Mouse (Mus musculus): ENCODE data around the gene Ank. TPM values are rescaled to one million over a fixed set of nuclear protein-coding genes. Genes with fewer than 3 reads are reported as not detected.

Ank gene
- polyA plus RNA-seq, 1 experiment from 2014 or later: 11.0 TPM

- DNase-seq (ENCODE audit: low spot score): no peak
- Histone ChIP-seq H3K9me3 (no peaks in the 10 kb centered on the region), H3K4me3 (no peak overlapping the region), H3K36me3 (peaks cover 74% of the 10 kb centered on the region), H3K27me3 (ENCODE audit: insufficient read depth, poor library complexity, severe bottlenecking) (no peaks in the 10 kb centered on the region), H3K4me1 (replicated peaks) (no peaks in the 10 kb centered on the region), H3K27ac (no peak overlapping the region)
- WGBS: 91% methylated on average over 6 of the region's 6 CpGs
Observed at GRCm38 (mm10) chr15:27618778-27619533, 152.5 kb downstream of the Ank start.

- Histone ChIP-seq H3K36me3 (peaks cover 67% of the 10 kb centered on the region), H3K9me3 (no peaks in the 10 kb centered on the region), H3K27me3 (ENCODE audit: insufficient read depth, poor library complexity, severe bottlenecking) (no peaks in the 10 kb centered on the region), H3K4me3 (no peak overlapping the region), H3K4me1 (replicated peaks) (no peaks in the 10 kb centered on the region), H3K27ac (no peak overlapping the region)
- DNase-seq (ENCODE audit: low spot score): no peak
- 89% methylated on average over 3 of the region's 3 CpGs for WGBS
Observed at GRCm38 (mm10) chr15:27619683-27620082, 153.2 kb downstream of the Ank start.

DNA sequence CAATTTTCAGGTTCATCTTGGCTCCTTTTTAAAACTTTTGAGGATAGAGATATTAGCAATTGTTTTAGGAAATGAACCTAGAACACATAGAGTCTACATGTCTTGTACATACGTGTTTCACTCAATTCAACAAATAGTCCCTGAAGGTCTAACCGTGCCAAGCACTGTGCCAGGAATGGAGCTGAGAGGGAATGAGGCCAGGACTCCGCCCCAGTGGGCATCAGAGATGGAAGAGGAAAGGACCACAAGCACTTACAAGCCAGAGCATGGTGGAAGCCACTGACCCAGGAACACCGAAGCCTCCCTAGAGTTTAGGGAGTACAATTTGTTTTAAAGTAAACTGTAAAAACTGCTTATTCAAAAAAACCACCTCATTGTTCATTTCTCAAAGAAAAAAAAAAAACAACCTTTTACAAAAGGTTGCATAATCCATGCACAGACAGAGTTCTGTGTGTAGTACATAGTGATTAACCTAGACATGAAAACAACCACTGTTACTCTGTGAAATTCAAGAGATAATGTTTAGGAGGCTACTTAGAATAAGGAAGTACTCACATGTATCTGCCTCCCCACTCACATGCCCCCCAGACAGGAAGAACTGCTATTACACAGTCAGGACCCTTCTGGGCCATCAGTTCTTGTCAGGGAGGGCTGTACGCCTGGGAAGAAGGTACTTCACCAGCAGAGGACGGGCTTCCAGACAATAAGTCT is 154.2 kb downstream of the Ank start:
- DNase-seq (ENCODE audit: low spot score): no peak
- no peaks in the 10 kb centered on the region for H3K27me3 ChIP-seq (ENCODE audit: insufficient read depth, poor library complexity, severe bottlenecking)
- no peak overlapping the region for H3K4me3 ChIP-seq
- H3K27ac ChIP-seq: no peak overlapping the region
- no peaks in the 10 kb centered on the region for H3K9me3 ChIP-seq
- 87% methylated on average over 6 of the region's 6 CpGs for WGBS
- H3K4me1 ChIP-seq (replicated peaks): no peaks in the 10 kb centered on the region
- H3K36me3 ChIP-seq: peaks cover 64% of the 10 kb centered on the region

- no peak for DNase-seq (ENCODE audit: low spot score)
- Histone ChIP-seq H3K9me3 (no peaks in the 10 kb centered on the region), H3K4me3 (no peak overlapping the region), H3K27ac (no peak overlapping the region), H3K27me3 (ENCODE audit: insufficient read depth, poor library complexity, severe bottlenecking) (no peaks in the 10 kb centered on the region), H3K4me1 (replicated peaks) (no peaks in the 10 kb centered on the region), H3K36me3 (peaks cover 57% of the 10 kb centered on the region)
- WGBS: 90% methylated on average over 6 of the region's 6 CpGs
Observed at GRCm38 (mm10) chr15:27623286-27623685, 156.8 kb downstream of the Ank start.

- H3K27ac ChIP-seq: no peak overlapping the region
- H3K4me3 ChIP-seq: no peak overlapping the region
- WGBS: 92% methylated on average over 13 of the region's 13 CpGs
- H3K36me3 ChIP-seq: peaks cover 43% of the 10 kb centered on the region
- H3K9me3 ChIP-seq: no peaks in the 10 kb centered on the region
- DNase-seq (ENCODE audit: low spot score): no peak
- peaks cover 15% of the 10 kb centered on the region for H3K4me1 ChIP-seq (replicated peaks)
- H3K27me3 ChIP-seq (ENCODE audit: insufficient read depth, poor library complexity, severe bottlenecking): no peaks in the 10 kb centered on the region
Observed at GRCm38 (mm10) chr15:27625014-27625889, 158.8 kb downstream of the Ank start.

GRCm38 (mm10) chr15:27625890-27626255 is 159.4 kb downstream of the Ank start:
- peaks cover 20% of the 10 kb centered on the region for H3K4me1 ChIP-seq (replicated peaks)
- no peaks in the 10 kb centered on the region for H3K9me3 ChIP-seq
- H3K4me3 ChIP-seq: no peak overlapping the region
- H3K27me3 ChIP-seq (ENCODE audit: insufficient read depth, poor library complexity, severe bottlenecking): no peaks in the 10 kb centered on the region
- WGBS: 90% methylated on average over 10 of the region's 10 CpGs
- peaks cover 42% of the 10 kb centered on the region for H3K36me3 ChIP-seq
- no peak overlapping the region for H3K27ac ChIP-seq
- no peak for DNase-seq (ENCODE audit: low spot score)

- Histone ChIP-seq H3K36me3 (peaks cover 37% of the 10 kb centered on the region), H3K4me1 (replicated peaks) (peaks cover 24% of the 10 kb centered on the region), H3K9me3 (no peaks in the 10 kb centered on the region), H3K27ac (no peak overlapping the region), H3K4me3 (no peak overlapping the region), H3K27me3 (ENCODE audit: insufficient read depth, poor library complexity, severe bottlenecking) (no peaks in the 10 kb centered on the region)
- DNase-seq (ENCODE audit: low spot score): no peak
- 95% methylated on average over 1 of the region's 1 CpGs for WGBS
Observed at GRCm38 (mm10) chr15:27626314-27626713, 159.8 kb downstream of the Ank start.

DNA sequence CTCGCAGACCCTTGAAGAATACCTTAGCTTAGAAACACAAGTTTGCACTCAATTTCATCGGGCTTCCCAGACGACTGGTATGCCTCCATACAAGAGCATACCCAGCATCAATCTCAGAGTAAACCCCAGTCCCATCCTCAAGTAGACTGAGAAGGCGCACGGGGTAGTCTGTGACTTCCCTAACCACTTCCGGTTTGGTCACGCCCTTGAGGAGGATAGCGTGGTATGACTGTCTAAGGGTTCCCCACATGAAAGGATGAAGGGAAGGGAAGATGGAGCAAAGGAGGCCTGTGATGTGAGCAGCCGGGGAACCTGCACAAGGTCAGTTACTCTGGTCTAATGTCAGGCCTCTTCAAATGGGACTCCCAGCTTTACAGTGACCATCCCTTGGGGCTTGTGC is 161.3 kb downstream of the Ank start:
- Histone ChIP-seq H3K27me3 (ENCODE audit: insufficient read depth, poor library complexity, severe bottlenecking) (no peaks in the 10 kb centered on the region), H3K4me1 (replicated peaks) (peaks cover 24% of the 10 kb centered on the region), H3K27ac (no peak overlapping the region), H3K4me3 (no peak overlapping the region), H3K9me3 (no peaks in the 10 kb centered on the region), H3K36me3 (peaks cover 26% of the 10 kb centered on the region)
- 93% methylated on average over 9 of the region's 9 CpGs for WGBS
- DNase-seq (ENCODE audit: low spot score): no peak

GRCm38 (mm10) chr15:27629046-27629445 is 162.6 kb downstream of the Ank start:
- 81% methylated on average over 4 of the region's 4 CpGs for WGBS
- peaks cover 21% of the 10 kb centered on the region for H3K36me3 ChIP-seq
- H3K4me1 ChIP-seq (replicated peaks): peaks cover 24% of the 10 kb centered on the region
- no peak for DNase-seq (ENCODE audit: low spot score)
- peak overlapping the region; percentile 82 for H3K4me3 ChIP-seq
- no peaks in the 10 kb centered on the region for H3K27me3 ChIP-seq (ENCODE audit: insufficient read depth, poor library complexity, severe bottlenecking)
- no peak overlapping the region for H3K27ac ChIP-seq
- no peaks in the 10 kb centered on the region for H3K9me3 ChIP-seq

DNA sequence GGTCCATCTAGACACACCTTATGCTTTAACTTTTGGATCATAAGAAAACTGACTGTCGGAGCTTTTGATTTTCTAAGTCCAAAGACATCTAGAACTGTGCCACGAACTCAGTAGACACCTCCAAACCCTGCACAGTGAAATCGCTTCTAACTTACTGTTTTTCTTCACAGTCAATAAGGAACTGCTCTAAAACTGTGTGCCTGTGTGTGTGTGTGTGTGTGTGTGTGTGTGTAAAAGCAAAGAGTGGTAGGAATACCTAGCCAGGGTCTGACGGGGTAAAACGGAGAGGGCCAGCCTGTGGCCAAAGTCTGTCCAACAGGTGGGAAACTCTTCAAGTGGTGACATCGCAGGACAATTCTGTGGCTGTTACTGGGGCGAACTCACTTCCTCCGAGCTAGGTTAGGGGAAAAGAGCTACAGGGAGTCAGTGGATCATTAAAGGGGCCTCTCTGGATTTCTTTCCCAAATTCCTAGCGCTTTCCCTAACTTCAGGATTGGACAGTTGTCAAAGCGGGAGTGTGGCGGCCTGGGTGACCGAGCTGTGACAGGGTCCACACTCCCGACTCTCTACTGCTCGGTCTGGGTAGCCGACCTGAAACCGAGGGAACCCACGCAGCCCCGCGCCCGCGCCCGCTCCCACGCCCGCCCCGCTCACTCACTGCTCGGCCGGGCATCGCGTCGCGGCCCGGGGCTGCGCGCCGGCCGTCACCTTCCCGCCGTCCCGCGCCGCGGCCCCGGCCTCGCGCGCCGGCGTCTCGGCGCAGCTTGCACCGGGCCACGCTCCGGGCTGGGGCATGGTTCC is 163.5 kb downstream of the Ank start:
- peaks cover 21% of the 10 kb centered on the region for H3K36me3 ChIP-seq
- no peaks in the 10 kb centered on the region for H3K27me3 ChIP-seq (ENCODE audit: insufficient read depth, poor library complexity, severe bottlenecking)
- WGBS: 3% methylated on average over 53 of the region's 53 CpGs
- H3K4me1 ChIP-seq (replicated peaks): peaks cover 24% of the 10 kb centered on the region
- H3K27ac ChIP-seq: peak overlapping the region; percentile 91
- DNase-seq (ENCODE audit: low spot score): peak; percentile 32
- peak overlapping the region; percentile 82 for H3K4me3 ChIP-seq
- no peaks in the 10 kb centered on the region for H3K9me3 ChIP-seq

- Histone ChIP-seq H3K27me3 (ENCODE audit: insufficient read depth, poor library complexity, severe bottlenecking) (no peaks in the 10 kb centered on the region), H3K4me3 (peak within 1 kb of the TSS; percentile 82), H3K4me1 (replicated peaks) (peaks cover 24% of the 10 kb centered on the region), H3K27ac (peak within 1 kb of the TSS; percentile 91), H3K36me3 (peaks cover 15% of the 10 kb centered on the region), H3K9me3 (no peaks in the 10 kb centered on the region)
- DNase-seq (ENCODE audit: low spot score): peak; percentile 98
- 6% methylated on average over 56 of the region's 56 CpGs for WGBS
Observed at GRCm38 (mm10) chr15:27630601-27631383, 164.3 kb downstream of the Ank start, which contains the start of gene Otulin. Gene Otulin (minus strand): TSS chr15:27630693.

All from hindbrain, embryonic 10.5 days (tissue).